Mouse (Mus musculus) bone marrow, adult 2 months (tissue): ENCODE data around the gene Fbxl17. TPM values are rescaled to one million over a fixed set of nuclear protein-coding genes. Genes with fewer than 3 reads are reported as not detected.
A peak's percentile ranks its signal among the peaks of the same experiment; 100 is the strongest.

Experiments
- H3K27ac ChIP-seq: fragments of 200-500 bp; 2 replicates; pipeline ENCODE4 v1.5.1; 2012; ENCODE audit warnings: low read depth, mild to moderate bottlenecking, control low read depth, inconsistent platforms, low read length; ENCODE audit not compliant: control insufficient read depth, poor library complexity, insufficient read depth
- H3K4me1 ChIP-seq: fragments of 200-500 bp; 2 replicates; pipeline ENCODE4 v1.6.1; 2011; ENCODE audit warnings: low read length; ENCODE audit not compliant: control insufficient read depth, insufficient read depth
- H3K4me3 ChIP-seq: fragments of 200-500 bp; replicated peaks from 2 replicates; pipeline ENCODE3; 2011; ENCODE audit warnings: mild to moderate bottlenecking, low read depth, low read length, control low read depth; ENCODE audit not compliant: control insufficient read depth
- CTCF ChIP-seq: fragments of 200-500 bp; IDR thresholded peaks from 2 replicates; pipeline ENCODE4 v1.5.1; 2011; ENCODE audit warnings: low read length, control low read depth; ENCODE audit not compliant: control insufficient read depth, insufficient read depth
- POLR2A ChIP-seq: fragments of 200-500 bp; IDR thresholded peaks from 2 replicates; pipeline ENCODE4 v1.6.1; 2011; ENCODE audit warnings: low read depth, mild to moderate bottlenecking, control low read depth, low read length, borderline replicate concordance; ENCODE audit not compliant: control insufficient read depth
- WGBS: fragments of 180-500 bp; shearing (Covaris S2); methylation state at CpG from one replicate; pipeline ENCODE4 v1.1.7; 2018; 5-methylcytosine and 5-hydroxymethylcytosine counted together
- polyA plus RNA-seq: library from polyadenylated mRNA; stranded (reverse); fragments of >200 nt; gene quantifications from 2 replicates; pipeline ENCODE4 v1.2.4, GENCODE M21; 2011; ENCODE audit warnings: low replicate concordance; ENCODE audit not compliant: missing spikeins, insufficient read depth, insufficient read length

Fbxl17 gene
- polyA plus RNA-seq: 6.8 and 10.7 TPM in 2 replicates

- Histone ChIP-seq H3K27ac (peak within 1 kb of the TSS; percentile 95), H3K4me1 (peaks cover 3% of the 10 kb centered on the region), H3K4me3 (peak within 1 kb of the TSS; percentile 90)
- no peak for TF ChIP-seq POLR2A
- TF ChIP-seq CTCF: no peak
- WGBS: under 1% methylated on average over 77 of the region's 80 CpGs
Measured at GRCm38 (mm10) chr17:63499636-63500155, at the start of gene Fbxl17. TSS of gene Fbxl17 (minus strand) at chr17:63500017.

- no peak for TF ChIP-seq CTCF
- no peak for TF ChIP-seq POLR2A
- WGBS: 75% methylated on average over 4 of the region's 4 CpGs
- no peak overlapping the region for H3K27ac ChIP-seq
Measured at GRCm38 (mm10) chr17:63547465-63547864, 47.6 kb upstream of the Fbxl17 start.

GRCm38 (mm10) chr17:63534576-63535265 is 34.9 kb upstream of the Fbxl17 start:
- H3K4me3 ChIP-seq: no peak overlapping the region
- H3K27ac ChIP-seq: no peak overlapping the region
- no peak for TF ChIP-seq POLR2A
- TF ChIP-seq CTCF: no peak
- H3K4me1 ChIP-seq: no peaks in the 10 kb centered on the region
- 85% methylated on average over 17 of the region's 17 CpGs for WGBS

More at GRCm38 (mm10) chr17:63547465-63547864, 47.6 kb upstream of the Fbxl17 start:
- Histone ChIP-seq H3K4me3 (no peak overlapping the region), H3K4me1 (no peaks in the 10 kb centered on the region)

- H3K4me3 ChIP-seq: no peak overlapping the region
- H3K4me1 ChIP-seq: no peaks in the 10 kb centered on the region
- 70% methylated on average over 6 of the region's 6 CpGs for WGBS
- no peak for TF ChIP-seq POLR2A
- TF ChIP-seq CTCF: no peak
- no peak overlapping the region for H3K27ac ChIP-seq
Measured at GRCm38 (mm10) chr17:63533074-63533836, 33.4 kb upstream of the Fbxl17 start.

GRCm38 (mm10) chr17:63529476-63529875 is 29.7 kb upstream of the Fbxl17 start:
- Histone ChIP-seq H3K4me1 (no peaks in the 10 kb centered on the region), H3K27ac (no peak overlapping the region), H3K4me3 (no peak overlapping the region)
- TF ChIP-seq POLR2A (no peak), CTCF (no peak)
- 76% methylated on average over 6 of the region's 6 CpGs for WGBS

- no peak overlapping the region for H3K27ac ChIP-seq
- TF ChIP-seq CTCF: no peak
- TF ChIP-seq POLR2A: no peak
- WGBS: 78% methylated on average over 2 of the region's 2 CpGs
- no peaks in the 10 kb centered on the region for H3K4me1 ChIP-seq
- H3K4me3 ChIP-seq: no peak overlapping the region
Measured at GRCm38 (mm10) chr17:63520691-63521090, 20.9 kb upstream of the Fbxl17 start.

GRCm38 (mm10) chr17:63510451-63510850 is 10.6 kb upstream of the Fbxl17 start:
- Histone ChIP-seq H3K4me1 (no peaks in the 10 kb centered on the region), H3K4me3 (no peak overlapping the region), H3K27ac (no peak overlapping the region)
- TF ChIP-seq POLR2A (no peak), CTCF (no peak)
- 94% methylated on average over 2 of the region's 2 CpGs for WGBS

GRCm38 (mm10) chr17:63501091-63501490 is 1.3 kb upstream of the Fbxl17 start:
- no peak overlapping the region for H3K27ac ChIP-seq
- no peak for TF ChIP-seq CTCF
- TF ChIP-seq POLR2A: no peak
- WGBS: 76% methylated on average over 6 of the region's 6 CpGs
- peaks cover 3% of the 10 kb centered on the region for H3K4me1 ChIP-seq
- H3K4me3 ChIP-seq: no peak overlapping the region
